Mouse (Mus musculus): ENCODE data around the gene Rps6ka2. TPM values are rescaled to one million over a fixed set of nuclear protein-coding genes. Genes with fewer than 3 reads are reported as not detected.
"Not testable (repeated sequence)": the region's sequence is repeated elsewhere in the genome, so short reads cannot be mapped to it uniquely, and the experiment has no call there.

The Rps6ka2 gene
- total RNA-seq, 2 experiments from 2014 or later: 18.7 to 22.6 TPM

GRCm38 (mm10) chr17:7265705-7266368 is 95.9 kb downstream of the Rps6ka2 start:
- no peak for DNase-seq (ENCODE audit: low spot score in 2 of 2)

DNA sequence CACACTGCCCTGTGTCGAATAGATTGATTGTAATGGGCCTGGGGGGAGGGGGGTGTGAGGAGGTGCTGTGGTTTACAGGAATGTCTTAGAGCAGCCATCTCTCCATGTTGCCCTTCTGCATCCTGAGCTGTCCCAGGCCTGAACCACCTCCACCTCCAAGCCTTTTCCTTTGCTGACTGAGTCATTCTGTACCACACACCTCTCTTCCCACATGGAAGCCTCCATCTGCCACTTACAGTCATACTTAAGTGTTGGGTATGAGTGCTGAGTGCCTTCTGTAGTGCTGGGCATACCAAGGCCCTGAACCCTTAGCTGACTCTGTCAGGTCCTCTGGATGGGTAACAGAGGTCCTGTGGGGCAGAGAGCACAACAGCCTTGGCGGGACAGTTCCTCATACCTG is 97.9 kb downstream of the Rps6ka2 start:
- DNase-seq (ENCODE audit: low spot score in 2 of 2): no peak

GRCm38 (mm10) chr17:7269151-7269806 is 99.4 kb downstream of the Rps6ka2 start:
- no peak for DNase-seq (ENCODE audit: low spot score in 2 of 2)

GRCm38 (mm10) chr17:7270506-7270905 is 100.6 kb downstream of the Rps6ka2 start:
- DNase-seq (ENCODE audit: low spot score in 2 of 2): no peak

DNA sequence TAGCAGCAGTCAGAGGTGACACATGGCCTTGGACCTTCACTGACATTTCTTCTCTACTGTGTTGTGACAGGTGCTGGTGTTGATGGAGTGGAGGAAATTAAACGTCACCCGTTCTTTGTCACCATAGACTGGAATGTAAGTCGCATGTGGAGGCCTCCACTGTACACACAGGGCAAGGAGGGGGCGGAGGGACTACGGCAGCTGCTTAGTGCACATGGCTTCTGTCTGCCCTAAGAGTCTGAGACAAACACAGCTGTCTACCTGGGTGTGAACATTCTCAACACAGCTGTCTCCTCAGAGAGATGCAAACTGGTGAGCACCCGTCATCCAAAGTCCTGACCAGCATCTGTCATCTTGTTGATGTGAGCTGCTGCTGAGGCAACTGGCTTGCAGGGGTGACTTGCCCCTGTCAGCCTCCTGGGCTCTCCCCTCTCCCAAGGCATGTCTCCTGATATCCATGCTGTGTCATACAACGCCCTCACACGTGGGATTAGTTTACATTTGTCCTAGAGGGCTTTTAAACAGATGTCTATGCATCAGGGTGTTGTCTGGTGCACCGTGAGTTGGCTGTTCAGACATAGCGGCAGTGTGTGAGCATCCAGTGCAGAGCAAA is 101.7 kb downstream of the Rps6ka2 start:
- DNase-seq (ENCODE audit: low spot score in 2 of 2): no peak

GRCm38 (mm10) chr17:7273054-7273453 is 103.1 kb downstream of the Rps6ka2 start:
- DNase-seq (ENCODE audit: low spot score in 2 of 2): no peak

DNA sequence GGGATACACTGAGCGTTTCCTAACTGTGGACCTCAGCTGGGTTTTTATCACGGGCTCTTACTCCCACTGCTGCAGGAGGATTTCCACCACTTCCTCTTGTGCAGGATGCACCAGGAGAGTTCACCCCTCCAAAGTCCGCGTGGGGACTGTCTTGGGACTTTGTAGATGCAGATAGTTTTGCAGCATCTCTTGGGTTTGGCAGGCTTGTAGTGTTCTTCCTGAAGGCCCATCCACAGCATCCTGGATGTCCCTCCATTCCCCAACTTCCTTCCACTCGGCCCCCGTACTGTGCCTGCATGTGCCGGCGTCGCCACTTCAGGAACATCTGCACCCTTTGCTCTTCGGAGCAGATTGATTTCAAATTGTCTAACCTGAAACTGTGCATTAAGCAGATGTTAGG is 103.9 kb downstream of the Rps6ka2 start:
- no peak for DNase-seq (ENCODE audit: low spot score in 2 of 2)

DNA sequence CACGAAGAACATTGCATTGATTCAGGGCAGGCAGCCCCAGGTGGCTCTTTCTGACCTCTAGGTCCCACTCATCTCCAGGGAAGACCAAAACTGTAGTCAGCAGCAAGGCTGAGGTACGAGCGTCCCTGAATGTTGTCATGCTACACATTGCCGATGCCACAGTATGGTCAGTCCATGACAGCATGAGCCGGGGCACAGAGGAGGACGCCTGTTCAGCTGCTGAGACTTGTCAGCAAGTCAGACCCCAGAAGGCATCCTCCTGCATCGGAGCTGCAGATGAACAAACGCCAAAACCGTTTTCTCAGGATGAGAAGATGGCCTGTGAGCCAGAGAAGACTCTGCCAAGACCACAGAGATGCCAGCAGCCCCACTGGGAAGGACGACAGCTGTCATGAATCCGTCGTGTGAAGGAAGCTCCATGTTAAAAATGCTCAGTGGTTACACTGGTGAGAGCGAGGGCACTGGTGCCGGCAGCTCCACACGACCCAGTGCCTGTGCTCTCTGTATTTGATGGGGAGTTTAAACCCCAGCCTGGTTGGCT is 108.9 kb downstream of the Rps6ka2 start:
- DNase-seq (ENCODE audit: low spot score in 2 of 2): no peak

DNA sequence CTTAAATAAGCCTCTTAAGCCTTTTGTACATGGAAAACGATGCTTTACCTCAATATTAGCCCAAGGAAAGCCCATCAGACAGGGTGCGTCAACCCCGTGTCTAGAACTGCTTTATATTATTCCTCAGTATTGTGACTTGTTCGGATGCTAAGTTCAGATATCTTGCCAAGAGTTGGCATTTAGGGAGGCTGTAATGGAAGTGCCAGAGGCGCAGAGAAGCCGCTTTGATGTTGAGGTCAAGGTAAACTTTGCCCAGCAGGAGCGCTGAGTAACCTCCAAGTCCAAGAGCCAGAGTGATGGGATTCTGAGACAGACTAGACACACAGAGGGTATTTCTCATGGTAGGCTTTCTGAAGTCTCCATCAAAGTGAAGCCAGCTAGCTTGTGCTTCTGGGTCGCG is 109.3 kb downstream of the Rps6ka2 start:
- DNase-seq (ENCODE audit: low spot score in 2 of 2): no peak

GRCm38 (mm10) chr17:7284297-7284910 is 114.5 kb downstream of the Rps6ka2 start:
- no peak for DNase-seq (ENCODE audit: low spot score in 2 of 2)

GRCm38 (mm10) chr17:7285292-7285691 is 115.4 kb downstream of the Rps6ka2 start:
- DNase-seq (ENCODE audit: low spot score in 2 of 2): no peak

DNA sequence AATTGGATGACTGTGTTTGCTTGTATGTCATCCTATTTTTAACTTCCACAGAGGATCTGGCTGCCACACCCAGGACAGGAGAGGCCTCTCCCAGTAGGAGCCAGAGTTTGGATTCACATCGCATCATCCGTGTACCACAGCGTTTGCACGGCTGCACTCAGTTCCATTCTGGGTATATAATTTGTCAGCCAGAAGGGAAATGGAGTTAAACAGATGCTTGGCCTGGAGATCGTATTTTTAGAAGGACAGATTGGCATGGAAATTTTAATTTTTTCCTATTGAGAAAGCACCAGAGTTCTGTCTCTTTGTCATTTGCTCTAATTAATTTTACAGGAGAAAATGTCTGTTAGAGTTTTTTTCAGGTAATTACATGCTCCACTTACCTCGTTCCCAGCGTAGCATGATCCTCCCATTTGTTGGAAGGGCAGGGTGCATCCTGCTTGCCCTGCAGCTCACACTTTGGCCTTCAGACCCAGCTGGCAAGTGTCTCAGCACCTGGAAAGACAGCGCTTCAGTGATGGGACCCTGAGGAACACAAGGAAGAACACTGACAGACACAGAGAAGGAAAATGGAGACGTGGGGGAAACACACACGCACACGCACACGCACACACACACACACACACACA is 116.6 kb downstream of the Rps6ka2 start:
- no peak for DNase-seq (ENCODE audit: low spot score in 2 of 2)

DNA sequence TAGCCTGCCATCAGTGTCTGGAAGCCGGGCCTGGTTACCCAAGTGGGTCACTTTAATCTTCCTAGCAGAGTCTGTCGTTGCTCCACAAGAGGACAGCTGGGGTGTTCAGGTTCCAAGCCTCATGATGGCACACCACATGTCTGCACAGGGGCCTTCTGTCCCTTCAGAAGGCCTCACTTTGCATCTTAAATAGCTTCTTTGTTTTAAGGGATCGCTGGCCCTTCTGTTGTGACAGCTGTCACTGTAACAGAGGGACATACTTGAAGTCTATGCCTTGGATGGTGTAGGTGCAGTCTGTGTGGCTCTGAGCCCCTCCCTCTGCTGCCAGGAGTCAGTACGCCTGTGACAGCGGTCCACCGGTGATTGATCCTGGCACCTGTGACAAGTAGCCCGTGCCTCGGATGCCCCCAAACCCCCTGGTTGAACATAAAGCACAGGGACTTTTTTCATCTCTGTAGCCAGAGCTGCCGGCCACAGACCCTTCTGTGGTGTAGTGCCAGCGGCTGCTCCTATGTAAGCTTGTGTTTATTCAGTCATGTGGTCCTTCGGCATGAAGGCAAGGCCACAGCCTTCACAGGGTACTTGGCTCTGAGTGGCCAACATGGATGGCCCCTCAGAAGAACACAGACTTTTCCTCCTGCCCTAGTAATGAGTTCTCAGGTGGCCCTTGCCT is 122.2 kb downstream of the Rps6ka2 start:
- DNase-seq (ENCODE audit: low spot score in 2 of 2): no peak

- DNase-seq (ENCODE audit: low spot score in 2 of 2): not testable (repeated sequence)
Observed at GRCm38 (mm10) chr17:7306278-7307196, 136.6 kb downstream of the Rps6ka2 start.

- not testable (repeated sequence) for DNase-seq (ENCODE audit: low spot score in 2 of 2)
Observed at GRCm38 (mm10) chr17:7315693-7316382, 145.9 kb downstream of the Rps6ka2 start.

GRCm38 (mm10) chr17:7319789-7320188 is 149.9 kb downstream of the Rps6ka2 start:
- DNase-seq (ENCODE audit: low spot score in 2 of 2): not testable (repeated sequence)

DNA sequence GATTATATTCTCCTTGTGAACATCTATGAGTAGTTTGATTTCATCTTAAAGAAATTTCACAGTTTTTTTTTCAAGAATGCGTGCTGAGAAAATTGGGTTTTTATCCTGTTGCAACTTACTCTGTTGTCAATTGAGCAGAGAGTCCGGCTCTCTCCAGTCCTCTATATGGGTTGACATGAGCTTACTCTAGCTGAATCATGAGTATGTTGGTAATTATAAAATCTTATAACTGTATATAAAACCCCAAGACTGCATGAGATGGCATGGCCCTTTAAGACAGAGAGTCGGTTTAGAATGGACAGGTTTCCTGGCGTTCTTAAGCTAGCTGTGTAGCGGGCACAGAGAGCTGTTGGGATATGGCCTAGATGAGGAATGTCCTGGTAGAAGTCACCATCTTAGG is 154.4 kb downstream of the Rps6ka2 start, which contains the start of gene Tcp10a:
Tcp10a (plus strand) TSS at position 301 of the 400 bp plus-strand sequence.
- DNase-seq (ENCODE audit: low spot score in 2 of 2): not testable (repeated sequence)

GRCm38 (mm10) chr17:7326415-7326814 is 156.5 kb downstream of the Rps6ka2 start:
- DNase-seq (ENCODE audit: low spot score in 2 of 2): not testable (repeated sequence)

DNA sequence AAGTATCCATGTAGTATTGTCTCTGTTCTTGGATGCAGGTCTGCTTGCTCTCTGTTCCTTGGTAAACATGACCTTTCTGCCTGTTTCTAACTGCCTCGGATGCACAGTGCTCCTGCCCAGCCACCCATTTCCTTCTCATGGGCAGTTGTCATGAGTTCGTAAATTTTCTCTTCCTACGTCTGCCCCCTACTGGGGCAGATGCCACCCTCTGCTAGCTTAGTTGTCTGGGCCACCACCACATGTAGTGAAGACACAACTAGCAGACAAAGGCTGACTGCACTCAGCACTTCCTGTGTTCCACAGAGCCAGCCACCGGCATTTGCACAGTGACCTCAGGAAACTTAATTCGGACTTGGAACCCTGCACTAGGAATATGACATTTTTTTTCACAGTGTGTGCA is 162.8 kb downstream of the Rps6ka2 start:
- not testable (repeated sequence) for DNase-seq (ENCODE audit: low spot score in 2 of 2)
